Mouse (Mus musculus) liver, adult (tissue): ENCODE measurements at regions not wholly inside any gene's neighbourhood (a gene's known extent, or its start where the extent isn't known, plus 50 kb on each side); places are given as distances from the start of the nearest gene placed in this dataset.

Experiments
- GATA4 ChIP-seq: IDR thresholded peaks from 2 replicates; pipeline ENCODE4 v1.6.1; 2014; ENCODE audit warnings: mild to moderate bottlenecking, low read length; ENCODE audit not compliant: insufficient replicate concordance

DNA sequence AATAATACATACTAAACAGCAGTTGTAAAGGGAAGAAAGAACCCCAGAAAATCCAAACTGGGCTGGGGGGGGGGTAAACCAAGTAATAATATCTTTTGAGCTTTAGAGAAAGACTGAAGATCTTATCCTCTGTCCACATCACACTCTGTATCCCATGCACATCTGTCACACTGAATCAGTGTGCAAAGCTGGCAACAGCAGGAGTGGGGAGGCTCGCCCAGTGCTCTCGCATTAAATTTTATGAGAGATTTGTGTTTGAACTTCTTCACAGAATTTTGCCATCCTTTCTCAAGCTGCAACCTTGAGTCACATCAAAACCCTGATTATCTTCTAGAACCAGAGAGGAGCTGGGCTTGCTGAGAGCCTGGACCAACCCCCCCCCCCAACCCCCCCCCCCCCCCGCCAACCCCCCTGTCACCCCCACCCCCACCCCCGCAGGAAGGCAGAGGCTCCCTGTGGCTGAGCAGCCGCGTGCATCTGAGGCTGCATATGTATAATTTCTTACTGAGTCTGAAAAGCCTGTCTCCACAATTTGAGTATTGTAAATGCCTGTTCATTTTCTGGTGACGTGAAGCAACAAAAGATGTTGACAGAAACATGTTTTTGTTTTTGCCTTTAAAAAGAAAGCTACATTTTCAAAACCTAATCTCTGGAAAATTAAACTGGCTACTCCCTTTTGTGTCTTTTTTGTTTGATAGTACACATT, 59.0 kb upstream of the Kctd3 start:
- no peak for TF ChIP-seq GATA4

- no peak for TF ChIP-seq GATA4
These were observed 57.7 kb upstream of the Kctd3 start for GRCm38 (mm10) chr1:189065152-189065910.

DNA sequence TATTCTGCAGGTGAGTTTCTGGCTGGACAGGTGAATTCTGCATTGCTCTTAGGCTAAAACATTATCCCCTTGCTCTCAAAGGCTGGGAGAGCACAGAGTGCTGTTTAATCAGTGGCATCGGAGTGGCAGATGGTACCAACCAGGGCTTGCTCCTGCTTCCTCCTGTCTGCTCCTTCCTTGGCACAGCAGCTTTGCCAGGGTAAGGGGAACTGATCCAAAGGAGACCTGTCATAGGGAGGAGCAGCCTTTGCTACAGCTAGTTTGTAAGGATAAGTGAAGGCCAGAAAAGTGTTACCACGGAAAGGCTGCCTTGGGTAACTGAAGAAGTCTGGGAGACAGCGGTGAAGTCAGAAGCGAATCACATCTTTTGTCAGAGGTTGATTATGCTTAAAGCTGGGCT, 57.0 kb upstream of the Kctd3 start:
- no peak for TF ChIP-seq GATA4

DNA sequence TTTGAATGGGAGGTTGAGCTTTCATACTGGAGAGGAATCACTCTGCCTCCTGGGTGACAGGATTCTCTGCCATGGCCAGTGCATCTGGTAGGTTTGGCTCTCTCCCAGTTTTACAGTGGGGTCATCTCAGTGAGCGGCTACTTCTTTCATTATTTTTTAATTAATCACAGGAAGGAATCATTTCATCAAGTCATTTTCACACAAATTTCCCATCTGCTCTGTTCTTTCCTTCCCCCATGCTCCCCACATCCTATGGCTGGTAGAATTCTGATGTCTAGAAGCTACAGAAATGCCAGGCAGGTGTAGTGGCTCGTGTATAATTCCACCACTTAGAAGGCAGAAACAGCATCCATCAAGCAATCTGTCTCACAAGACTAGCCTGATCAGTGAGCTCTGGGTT, 56.1 kb upstream of the Kctd3 start:
- TF ChIP-seq GATA4, result no peak

DNA sequence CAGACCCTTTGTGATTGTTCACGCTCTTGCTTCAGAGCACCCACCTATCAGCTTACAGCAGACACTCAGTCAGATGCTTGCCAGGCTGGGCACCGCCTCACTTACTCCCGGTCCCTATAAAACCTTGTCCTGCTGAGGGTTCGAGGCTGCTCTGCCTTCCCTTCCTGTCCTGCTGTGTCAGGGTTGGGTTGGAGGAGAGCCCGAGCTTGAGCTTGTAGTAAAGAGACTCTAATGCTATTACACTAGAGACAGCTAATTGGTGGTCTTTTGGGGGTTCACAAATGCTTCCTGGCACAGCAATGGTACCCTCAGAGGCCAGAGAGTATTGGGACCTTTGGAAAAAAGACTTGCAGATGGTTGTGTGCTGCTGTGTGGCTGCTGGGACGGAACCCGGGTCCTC, 55.6 kb upstream of the Kctd3 start:
- TF ChIP-seq GATA4, result no peak
